Mouse (Mus musculus): Measurements from ENCODE around the gene Prkca. TPM values are rescaled to one million over a fixed set of nuclear protein-coding genes. Genes with fewer than 3 reads are reported as not detected.

Prkca gene
- polyA plus RNA-seq, 1 experiment: 16.8 TPM

DNA sequence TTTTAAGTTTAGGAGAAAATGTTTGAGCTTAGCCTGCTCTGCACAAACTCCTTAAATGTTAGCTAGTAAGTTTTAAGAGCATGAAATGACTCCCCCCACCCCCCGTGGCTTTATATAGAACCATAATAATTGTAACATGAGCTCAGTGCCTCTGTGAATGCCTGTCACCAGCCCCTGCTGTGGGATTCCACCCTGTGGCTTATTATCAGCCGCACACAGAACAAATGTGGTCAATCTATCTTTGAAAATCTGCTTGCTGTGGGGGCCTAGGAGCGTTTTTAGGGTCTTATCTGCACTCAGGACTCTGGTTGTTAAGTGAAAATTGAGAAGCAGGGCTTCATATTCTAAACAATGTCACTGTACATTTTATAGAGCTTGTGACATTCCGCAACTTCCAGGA, 195.2 kb downstream of the Prkca start:
- no peak for DNase-seq
- Histone ChIP-seq H3K4me3 (replicated peaks; ENCODE audit: insufficient read depth, low read depth, low read length) (no peak overlapping the region), H3K4me1 (ENCODE audit: control insufficient read depth, insufficient read depth, low read length) (0 out of 2 replicates have a peak, but pooled peaks cover 2% of the 10 kb centered on the region), H3K27me3 (ENCODE audit: control insufficient read depth, insufficient read depth, low read length) (no peaks in the 10 kb centered on the region), H3K27ac (ENCODE audit: insufficient read depth, low read length) (no peak overlapping the region)
- WGBS: 70% methylated on average over 4 of the region's 4 CpGs
- no peak for TF ChIP-seq CTCF (IDR thresholded peaks at IDR 0.05; ENCODE audit: borderline replicate concordance, insufficient read depth, low read depth, low read length)
- no peak for TF ChIP-seq POLR2A (IDR thresholded peaks at IDR 0.05; ENCODE audit: borderline replicate concordance, insufficient read depth, low read length)

DNA sequence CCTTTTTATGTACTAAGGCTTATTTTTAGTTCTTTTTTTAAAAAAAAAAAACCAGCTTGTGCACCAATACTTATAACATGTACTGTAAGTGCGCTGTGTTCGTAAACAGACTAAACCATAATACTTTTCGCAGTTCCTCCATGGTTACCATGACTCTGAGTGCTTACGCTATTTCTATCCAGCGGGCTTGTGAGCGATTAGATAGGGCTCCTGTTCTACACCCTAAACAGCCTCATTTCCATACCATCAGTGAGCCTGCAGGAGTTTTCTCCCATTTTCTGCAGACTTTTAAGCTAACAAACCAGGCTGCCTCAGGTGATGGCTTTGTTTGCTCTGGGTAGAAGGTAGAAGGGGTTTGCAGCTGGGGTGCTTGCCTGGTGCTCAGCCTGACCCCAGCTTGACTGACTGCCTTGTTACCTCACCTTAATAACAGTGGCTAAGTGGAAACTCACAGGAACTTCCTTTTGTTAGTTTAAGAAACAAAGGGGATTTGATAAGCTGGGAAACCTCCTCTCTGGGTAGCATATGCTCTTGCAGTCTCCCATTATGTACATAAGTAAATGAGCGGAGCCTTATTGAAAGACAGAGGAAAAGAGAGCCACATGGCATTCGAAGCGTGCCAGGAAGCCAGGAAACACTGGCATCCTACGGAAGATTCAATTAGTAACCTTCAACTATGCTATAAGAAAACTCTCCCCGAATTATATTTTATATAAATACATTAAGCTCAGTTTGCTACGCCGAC, 197.8 kb downstream of the Prkca start:
- H3K4me1 ChIP-seq (ENCODE audit: control insufficient read depth, insufficient read depth, low read length): no peaks in the 10 kb centered on the region
- no peaks in the 10 kb centered on the region for H3K27me3 ChIP-seq (ENCODE audit: control insufficient read depth, insufficient read depth, low read length)
- no peak overlapping the region for H3K27ac ChIP-seq (ENCODE audit: insufficient read depth, low read length)
- WGBS: 68% methylated on average over 13 of the region's 13 CpGs
- TF ChIP-seq POLR2A (IDR thresholded peaks at IDR 0.05; ENCODE audit: borderline replicate concordance, insufficient read depth, low read length) (no peak), CTCF (IDR thresholded peaks at IDR 0.05; ENCODE audit: borderline replicate concordance, insufficient read depth, low read depth, low read length) (no peak)
- no peak overlapping the region for H3K4me3 ChIP-seq (replicated peaks; ENCODE audit: insufficient read depth, low read depth, low read length)
- DNase-seq: no peak

- TF ChIP-seq POLR2A (IDR thresholded peaks at IDR 0.05; ENCODE audit: borderline replicate concordance, insufficient read depth, low read length): no peak
- no peak for TF ChIP-seq CTCF (IDR thresholded peaks at IDR 0.05; ENCODE audit: borderline replicate concordance, insufficient read depth, low read depth, low read length)
- Histone ChIP-seq H3K4me1 (ENCODE audit: control insufficient read depth, insufficient read depth, low read length) (no peaks in the 10 kb centered on the region), H3K27ac (ENCODE audit: insufficient read depth, low read length) (no peak overlapping the region), H3K4me3 (replicated peaks; ENCODE audit: insufficient read depth, low read depth, low read length) (no peak overlapping the region), H3K27me3 (ENCODE audit: control insufficient read depth, insufficient read depth, low read length) (no peaks in the 10 kb centered on the region)
- no peak for DNase-seq
- 90% methylated on average over 8 of the region's 8 CpGs for WGBS
These were observed 198.6 kb downstream of the Prkca start for GRCm38 (mm10) chr11:108145128-108145527.

- H3K4me1 ChIP-seq (ENCODE audit: control insufficient read depth, insufficient read depth, low read length): no peaks in the 10 kb centered on the region
- no peak overlapping the region for H3K27ac ChIP-seq (ENCODE audit: insufficient read depth, low read length)
- WGBS: 94% methylated on average over 2 of the region's 2 CpGs
- DNase-seq: no peak
- TF ChIP-seq CTCF (IDR thresholded peaks at IDR 0.05; ENCODE audit: borderline replicate concordance, insufficient read depth, low read depth, low read length) (no peak), POLR2A (IDR thresholded peaks at IDR 0.05; ENCODE audit: borderline replicate concordance, insufficient read depth, low read length) (no peak)
- H3K4me3 ChIP-seq (replicated peaks; ENCODE audit: insufficient read depth, low read depth, low read length): no peak overlapping the region
- H3K27me3 ChIP-seq (ENCODE audit: control insufficient read depth, insufficient read depth, low read length): no peaks in the 10 kb centered on the region
These were observed 200.0 kb downstream of the Prkca start for GRCm38 (mm10) chr11:108143739-108144138.

GRCm38 (mm10) chr11:108140028-108140427, 203.7 kb downstream of the Prkca start:
- WGBS: 63% methylated on average over 7 of the region's 7 CpGs
- TF ChIP-seq POLR2A (IDR thresholded peaks at IDR 0.05; ENCODE audit: borderline replicate concordance, insufficient read depth, low read length) (no peak), CTCF (IDR thresholded peaks at IDR 0.05; ENCODE audit: borderline replicate concordance, insufficient read depth, low read depth, low read length) (no peak)
- no peak overlapping the region for H3K4me3 ChIP-seq (replicated peaks; ENCODE audit: insufficient read depth, low read depth, low read length)

GRCm38 (mm10) chr11:108136341-108136740, 207.4 kb downstream of the Prkca start:
- peak in 1 of 2 experiments; percentile 29 for DNase-seq
- WGBS: 63% methylated on average over 3 of the region's 3 CpGs
- no peak overlapping the region for H3K27ac ChIP-seq (ENCODE audit: insufficient read depth, low read length)

More at GRCm38 (mm10) chr11:108140028-108140427, 203.7 kb downstream of the Prkca start:
- H3K4me1 ChIP-seq (ENCODE audit: control insufficient read depth, insufficient read depth, low read length): no peaks in the 10 kb centered on the region
- no peak overlapping the region for H3K27ac ChIP-seq (ENCODE audit: insufficient read depth, low read length)
- H3K27me3 ChIP-seq (ENCODE audit: control insufficient read depth, insufficient read depth, low read length): no peaks in the 10 kb centered on the region
- DNase-seq: no peak

GRCm38 (mm10) chr11:108135407-108136159, 208.1 kb downstream of the Prkca start:
- WGBS: 48% methylated on average over 4 of the region's 4 CpGs
- no peak overlapping the region for H3K27ac ChIP-seq (ENCODE audit: insufficient read depth, low read length)
- H3K27me3 ChIP-seq (ENCODE audit: control insufficient read depth, insufficient read depth, low read length): no peaks in the 10 kb centered on the region
- TF ChIP-seq POLR2A (IDR thresholded peaks at IDR 0.05; ENCODE audit: borderline replicate concordance, insufficient read depth, low read length): no peak
- TF ChIP-seq CTCF (IDR thresholded peaks at IDR 0.05; ENCODE audit: borderline replicate concordance, insufficient read depth, low read depth, low read length): peak; percentile 31; the same call in 1 of the 2 replicates
- no peaks in the 10 kb centered on the region for H3K4me1 ChIP-seq (ENCODE audit: control insufficient read depth, insufficient read depth, low read length)
- DNase-seq: no peak
- H3K4me3 ChIP-seq (replicated peaks; ENCODE audit: insufficient read depth, low read depth, low read length): no peak overlapping the region

More at GRCm38 (mm10) chr11:108136341-108136740, 207.4 kb downstream of the Prkca start:
- H3K4me1 ChIP-seq (ENCODE audit: control insufficient read depth, insufficient read depth, low read length): no peaks in the 10 kb centered on the region
- TF ChIP-seq CTCF (IDR thresholded peaks at IDR 0.05; ENCODE audit: borderline replicate concordance, insufficient read depth, low read depth, low read length) (no peak), POLR2A (IDR thresholded peaks at IDR 0.05; ENCODE audit: borderline replicate concordance, insufficient read depth, low read length) (no peak)
- no peak overlapping the region for H3K4me3 ChIP-seq (replicated peaks; ENCODE audit: insufficient read depth, low read depth, low read length)
- no peaks in the 10 kb centered on the region for H3K27me3 ChIP-seq (ENCODE audit: control insufficient read depth, insufficient read depth, low read length)

Data from cerebellum, adult 2 months (tissue).